Mouse (Mus musculus) lung, adult 2 months (tissue): ENCODE results near the gene Smox. TPM values are rescaled to one million over a fixed set of nuclear protein-coding genes. Genes with fewer than 3 reads are reported as not detected.

Experiments
- DNase-seq: peaks from one replicate; pipeline ENCODE4 v3.0.0; 2022
- H3K4me1 ChIP-seq: fragments of 200-500 bp; 2 replicates; pipeline ENCODE4 v1.6.1; 2011; ENCODE audit warnings: low read length; ENCODE audit not compliant: control insufficient read depth, insufficient read depth
- H3K4me3 ChIP-seq: fragments of 200-500 bp; replicated peaks from 2 replicates; pipeline ENCODE3; 2011; ENCODE audit warnings: low read depth, mild to moderate bottlenecking, control low read depth, low read length; ENCODE audit errors: extremely low read depth
- CTCF ChIP-seq: fragments of 200-500 bp; IDR thresholded peaks from 2 replicates; pipeline ENCODE4 v1.5.1; 2011; ENCODE audit warnings: mild to moderate bottlenecking, low read length, control low read depth; ENCODE audit not compliant: insufficient read depth
- POLR2A ChIP-seq: fragments of 200-500 bp; IDR thresholded peaks from 2 replicates; pipeline ENCODE4 v1.6.1; 2011; ENCODE audit warnings: low read depth, mild to moderate bottlenecking, control low read depth, low read length, borderline replicate concordance; ENCODE audit errors: extremely low read depth
- WGBS: fragments of 180-500 bp; shearing (Covaris S2); methylation state at CpG from one replicate; pipeline ENCODE4 v1.1.7; 2018; 5-methylcytosine and 5-hydroxymethylcytosine counted together
- polyA plus RNA-seq: library from polyadenylated mRNA; depleted of rRNA; stranded (reverse); fragments of >200 nt; gene quantifications from 2 replicates; pipeline ENCODE4 v1.2.3, GENCODE M21; 2012

Smox gene
- polyA plus RNA-seq, 1 experiment: 28.4 TPM

GRCm38 (mm10) chr2:131506358-131506757 lies 15.1 kb downstream of the Smox start:
- no peak for DNase-seq
- no peaks in the 10 kb centered on the region for H3K4me1 ChIP-seq
- TF ChIP-seq POLR2A (no peak), CTCF (no peak)
- WGBS: 71% methylated on average over 3 of the region's 3 CpGs
- no peak overlapping the region for H3K4me3 ChIP-seq

- no peak for TF ChIP-seq CTCF
- no peak for TF ChIP-seq POLR2A
- H3K4me1 ChIP-seq: no peaks in the 10 kb centered on the region
- DNase-seq: no peak
- WGBS: 43% methylated on average over 2 of the region's 2 CpGs
- no peak overlapping the region for H3K4me3 ChIP-seq
Measured at GRCm38 (mm10) chr2:131508501-131508900, 17.2 kb downstream of the Smox start.

- 7% methylated on average over 17 of the region's 17 CpGs for WGBS
- Histone ChIP-seq H3K4me3 (peak overlapping the region; percentile 7), H3K4me1 (no peaks in the 10 kb centered on the region)
- TF ChIP-seq CTCF (peak; percentile 76), POLR2A (no peak)
- peak; percentile 60 for DNase-seq
Measured at GRCm38 (mm10) chr2:131509671-131510313, 18.5 kb downstream of the Smox start.

- Histone ChIP-seq H3K4me3 (no peak overlapping the region), H3K4me1 (no peaks in the 10 kb centered on the region)
- no peak for DNase-seq
- 73% methylated on average over 5 of the region's 5 CpGs for WGBS
- TF ChIP-seq CTCF (no peak), POLR2A (no peak)
Measured at GRCm38 (mm10) chr2:131510531-131510930, 19.2 kb downstream of the Smox start.

GRCm38 (mm10) chr2:131513477-131513876 lies 22.2 kb downstream of the Smox start:
- TF ChIP-seq CTCF: no peak
- DNase-seq: no peak
- 32% methylated on average over 2 of the region's 2 CpGs for WGBS
- Histone ChIP-seq H3K4me1 (no peaks in the 10 kb centered on the region), H3K4me3 (no peak overlapping the region)

- H3K4me1 ChIP-seq: no peaks in the 10 kb centered on the region
- WGBS: 88% methylated on average over 4 of the region's 4 CpGs
- no peak for DNase-seq
- H3K4me3 ChIP-seq: no peak overlapping the region
- no peak for TF ChIP-seq CTCF
- TF ChIP-seq POLR2A: no peak
Measured at GRCm38 (mm10) chr2:131514055-131514621, 22.8 kb downstream of the Smox start.

GRCm38 (mm10) chr2:131517550-131517949 lies 26.3 kb downstream of the Smox start:
- 79% methylated on average over 4 of the region's 4 CpGs for WGBS
- DNase-seq: no peak
- Histone ChIP-seq H3K4me3 (no peak overlapping the region), H3K4me1 (no peaks in the 10 kb centered on the region)
- TF ChIP-seq POLR2A (no peak), CTCF (no peak)

- Histone ChIP-seq H3K4me3 (no peak overlapping the region), H3K4me1 (no peaks in the 10 kb centered on the region)
- 44% methylated on average over 3 of the region's 3 CpGs for WGBS
- no peak for DNase-seq
- TF ChIP-seq POLR2A: no peak
- TF ChIP-seq CTCF: no peak
Measured at GRCm38 (mm10) chr2:131518790-131519189, 27.5 kb downstream of the Smox start.

GRCm38 (mm10) chr2:131520743-131521142 lies 29.4 kb downstream of the Smox start:
- no peaks in the 10 kb centered on the region for H3K4me1 ChIP-seq
- H3K4me3 ChIP-seq: no peak overlapping the region
- 96% methylated on average over 19 of the region's 19 CpGs for WGBS
- no peak for DNase-seq
- TF ChIP-seq CTCF (no peak), POLR2A (no peak)

GRCm38 (mm10) chr2:131527061-131527460 lies 35.8 kb downstream of the Smox start:
- 43% methylated on average over 3 of the region's 3 CpGs for WGBS
- no peaks in the 10 kb centered on the region for H3K4me1 ChIP-seq
- no peak for DNase-seq
- no peak overlapping the region for H3K4me3 ChIP-seq
- TF ChIP-seq CTCF: peak; percentile 65
- no peak for TF ChIP-seq POLR2A
